Mouse (Mus musculus) liver, embryonic 14.5 days (tissue): Measurements from ENCODE around the gene Adamts17. TPM values are rescaled to one million over a fixed set of nuclear protein-coding genes. Genes with fewer than 3 reads are reported as not detected.

Experiments used
- ATAC-seq: fragments of 200-750 bp; cut with Nextera tagmentation; 2 replicates; pipeline ENCODE4 v1.8.0; 2017; ENCODE audit warnings: moderate number of reproducible peaks, mild to moderate bottlenecking, moderate library complexity; ENCODE audit not compliant: insufficient read depth
- DNase-seq, 3 experiments: peaks; one replicate each; pipeline ENCODE4 v3.0.0-alpha.2; 2012 to 2013; ENCODE audit warnings: low read depth in 3 of 3, low spot score in 3 of 3
- H3K27ac ChIP-seq: fragments of 300-500 bp; sonication (generic); 2 replicates; pipeline ENCODE4 v1.5.1; 2014; ENCODE audit warnings: moderate library complexity, mild to moderate bottlenecking, control low read depth, inconsistent platforms
- H3K27me3 ChIP-seq: fragments of 300-500 bp; sonication (generic); 2 replicates; pipeline ENCODE4 v1.6.1; 2014; ENCODE audit warnings: mild to moderate bottlenecking, low read length, moderate library complexity; ENCODE audit not compliant: control insufficient read depth, insufficient read depth
- H3K36me3 ChIP-seq: fragments of 300-500 bp; sonication (generic); replicated peaks from 2 replicates; pipeline ENCODE4 v1.6.1; 2014; ENCODE audit warnings: low read depth; ENCODE audit not compliant: control insufficient read depth, insufficient read depth
- H3K4me1 ChIP-seq, 2 experiments: fragments of 200-500 bp in 1 of 2; fragments of 300-500 bp in 1 of 2; sonication (generic) in 1 of 2; replicated peaks; 2 replicates each; pipeline ENCODE4 v1.6.1; 2012 to 2014; ENCODE audit warnings: antibody characterized with exemption in 1 of 2, inconsistent platforms in 1 of 2, low read length in 1 of 2; ENCODE audit not compliant: control insufficient read depth in 2 of 2, insufficient read depth in 2 of 2
- H3K4me2 ChIP-seq: fragments of 300-500 bp; sonication (generic); 2 replicates; pipeline ENCODE4 v1.6.1; 2014; ENCODE audit warnings: low read depth, mild to moderate bottlenecking, control low read depth, moderate library complexity
- H3K4me3 ChIP-seq, 2 experiments: fragments of 200-500 bp in 1 of 2; fragments of 300-500 bp in 1 of 2; sonication (generic) in 1 of 2; 2 replicates each; pipeline ENCODE4 v1.5.1; 2012 to 2014; ENCODE audit warnings: low read depth in 2 of 2, low read length in 2 of 2, mild to moderate bottlenecking in 2 of 2, control low read depth in 1 of 2, inconsistent platforms in 1 of 2, moderate library complexity in 1 of 2; ENCODE audit not compliant: insufficient read depth in 1 of 2
- H3K9ac ChIP-seq: fragments of 300-500 bp; sonication (generic); replicated peaks from 2 replicates; pipeline ENCODE4 v1.6.1; 2014; ENCODE audit warnings: mild to moderate bottlenecking, control low read depth, moderate library complexity
- H3K9me3 ChIP-seq: fragments of 300-500 bp; sonication (generic); 2 replicates; pipeline ENCODE4 v1.6.1; 2016; ENCODE audit warnings: low read length, mixed read lengths; ENCODE audit not compliant: control insufficient read depth
- CTCF ChIP-seq: IDR thresholded peaks from 2 replicates; pipeline ENCODE4 v1.5.1; 2016; ENCODE audit warnings: antibody characterized with exemption, low read depth, control low read depth
- EP300 ChIP-seq: IDR thresholded peaks from 2 replicates; pipeline ENCODE4 v1.6.1; 2016; ENCODE audit warnings: antibody characterized with exemption, low read depth
- WGBS: fragments of 180-500 bp; shearing (Covaris S2); extraction: QIAGEN DNeasy Blood & Tissue Kit; methylation state at CpG from one replicate; pipeline ENCODE4 v1.1.7; 2014; ENCODE audit not compliant: insufficient replicate concordance; 5-methylcytosine and 5-hydroxymethylcytosine counted together
- polyA plus RNA-seq, 2 experiments: library from polyadenylated mRNA; depleted of rRNA in 1 of 2; stranded (reverse) in 1 of 2; unstranded in 1 of 2; fragments of >200 nt; fragmentation: Nextera tagmentation in 1 of 2; extraction: Ambion mirVana in 1 of 2; gene quantifications; 2 replicates each; pipeline versions ENCODE4 v1.2.1 to v1.2.3; 2012 to 2014

Adamts17 gene
- polyA plus RNA-seq, 2 experiments, result 0.15 TPM; not detected in 1

GRCm38 (mm10) chr7:66963541-66963940 lies 124.0 kb downstream of the Adamts17 start:
- no peak for DNase-seq
- ATAC-seq, result no peak
- Histone ChIP-seq H3K9ac (no peak overlapping the region), H3K9me3 (no peaks in the 10 kb centered on the region), H3K4me2 (no peak overlapping the region), H3K4me3 (no peak overlapping the region), H3K27ac (no peak overlapping the region), H3K36me3 (no peaks in the 10 kb centered on the region), H3K27me3 (no peaks in the 10 kb centered on the region), H3K4me1 (peaks cover 0 to 11% of the 10 kb centered on the region in 2 experiments; a peak in 2 of 4 replicates)
- 56% methylated on average over 8 of the region's 8 CpGs for WGBS
- no peak for TF ChIP-seq EP300
- TF ChIP-seq CTCF, result no peak

GRCm38 (mm10) chr7:66966541-66967205 lies 127.1 kb downstream of the Adamts17 start:
- Histone ChIP-seq H3K9ac (no peak overlapping the region), H3K4me3 (no peak overlapping the region), H3K36me3 (no peaks in the 10 kb centered on the region), H3K4me2 (no peak overlapping the region), H3K27me3 (no peaks in the 10 kb centered on the region), H3K4me1 (peaks cover 0 to 16% of the 10 kb centered on the region in 2 experiments; a peak in 2 of 4 replicates), H3K27ac (no peak overlapping the region), H3K9me3 (no peaks in the 10 kb centered on the region)
- TF ChIP-seq EP300 (no peak), CTCF (no peak)
- 62% methylated on average over 6 of the region's 6 CpGs for WGBS
- ATAC-seq (no peak), DNase-seq (no peak)

DNA sequence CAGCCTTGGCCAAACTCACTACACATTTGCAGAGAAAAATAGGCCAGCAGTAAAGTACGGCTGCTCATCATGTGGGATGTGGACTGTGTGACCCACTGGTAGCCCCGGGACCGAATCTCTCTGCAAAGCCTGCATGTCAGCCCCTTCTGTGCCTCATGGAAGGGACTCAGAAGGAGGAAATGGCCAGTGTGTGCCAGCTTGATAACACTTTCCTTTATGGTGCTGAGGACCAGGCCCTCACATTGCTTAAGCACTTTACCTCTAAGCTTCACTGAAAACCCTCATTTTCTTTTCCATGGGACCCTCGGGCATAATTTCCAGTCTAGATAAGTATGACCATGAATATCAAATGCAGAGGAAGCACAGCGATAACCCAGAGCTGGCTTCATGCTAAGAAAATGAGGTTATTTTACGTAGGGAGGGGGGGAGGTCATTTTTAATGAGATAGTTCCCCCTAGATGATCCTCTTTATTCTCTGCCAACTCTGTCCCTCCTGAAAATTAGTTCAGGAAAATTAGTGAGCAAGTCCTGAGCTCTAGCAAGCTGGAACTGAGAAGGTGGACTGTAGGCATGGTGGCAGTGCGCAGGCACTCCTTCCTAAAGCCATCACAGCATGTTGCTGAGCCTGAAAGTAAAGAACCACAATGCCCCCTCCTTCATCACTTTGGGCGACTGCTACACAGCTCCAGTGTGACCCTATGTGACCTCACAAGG lies 127.8 kb downstream of the Adamts17 start:
- WGBS, result 28% methylated on average over 8 of the region's 8 CpGs
- H3K9ac ChIP-seq, result no peak overlapping the region
- H3K36me3 ChIP-seq, result no peaks in the 10 kb centered on the region
- H3K4me3 ChIP-seq, result no peak overlapping the region
- H3K27ac ChIP-seq, result no peak overlapping the region
- no peaks in the 10 kb centered on the region for H3K9me3 ChIP-seq
- TF ChIP-seq CTCF, result no peak
- no peak for TF ChIP-seq EP300
- H3K4me1 ChIP-seq, result peaks cover 0 to 16% of the 10 kb centered on the region in 2 experiments; a peak in 2 of 4 replicates
- H3K4me2 ChIP-seq, result no peak overlapping the region
- DNase-seq (no peak), ATAC-seq (no peak)
- no peaks in the 10 kb centered on the region for H3K27me3 ChIP-seq

- ATAC-seq (no peak), DNase-seq (no peak)
- Histone ChIP-seq H3K9me3 (no peaks in the 10 kb centered on the region), H3K4me1 (peaks cover 0 to 16% of the 10 kb centered on the region in 2 experiments; a peak in 2 of 4 replicates), H3K27me3 (no peaks in the 10 kb centered on the region), H3K36me3 (no peaks in the 10 kb centered on the region), H3K27ac (no peak overlapping the region), H3K4me3 (no peak overlapping the region), H3K9ac (no peak overlapping the region), H3K4me2 (no peak overlapping the region)
- 34% methylated on average over 6 of the region's 6 CpGs for WGBS
- TF ChIP-seq EP300, result no peak
- TF ChIP-seq CTCF, result no peak
Observed at GRCm38 (mm10) chr7:66968661-66969060, 129.1 kb downstream of the Adamts17 start.

- no peaks in the 10 kb centered on the region for H3K9me3 ChIP-seq
- no peak overlapping the region for H3K4me3 ChIP-seq
- H3K27ac ChIP-seq, result no peak overlapping the region
- TF ChIP-seq CTCF, result no peak
- TF ChIP-seq EP300, result no peak
- H3K4me2 ChIP-seq, result no peak overlapping the region
- DNase-seq (no peak), ATAC-seq (no peak)
- H3K27me3 ChIP-seq, result no peaks in the 10 kb centered on the region
- peaks cover 0 to 16% of the 10 kb centered on the region in 2 experiments; a peak in 2 of 4 replicates for H3K4me1 ChIP-seq
- H3K9ac ChIP-seq, result no peak overlapping the region
- no peaks in the 10 kb centered on the region for H3K36me3 ChIP-seq
- 12% methylated on average over 2 of the region's 2 CpGs for WGBS
Observed at GRCm38 (mm10) chr7:66969199-66969598, 129.7 kb downstream of the Adamts17 start.
